Mouse (Mus musculus) midbrain, embryonic 10.5 days (tissue): ENCODE measurements at regions not wholly inside any gene's neighbourhood (a gene's known extent, or its start where the extent isn't known, plus 50 kb on each side); places are given as distances from the start of the nearest gene placed in this dataset.

Experiments used
- DNase-seq: peaks from one replicate; pipeline ENCODE4 v3.0.0-alpha.2; 2017; ENCODE audit warnings: low spot score
- H3K27ac ChIP-seq: fragments of 300-500 bp; sonication (generic); replicated peaks from 2 replicates; pipeline ENCODE4 v1.5.1; 2016; ENCODE audit warnings: mild to moderate bottlenecking
- H3K27me3 ChIP-seq: fragments of 300-500 bp; sonication (generic); 2 replicates; pipeline ENCODE4 v1.6.1; 2016; ENCODE audit warnings: low read depth, mild to moderate bottlenecking; ENCODE audit not compliant: poor library complexity, severe bottlenecking
- H3K36me3 ChIP-seq: fragments of 300-500 bp; sonication (generic); 2 replicates; pipeline ENCODE4 v1.6.1; 2016; ENCODE audit warnings: mild to moderate bottlenecking, moderate library complexity
- H3K4me1 ChIP-seq: fragments of 300-500 bp; sonication (generic); 2 replicates; pipeline ENCODE4 v1.6.1; 2016
- H3K4me3 ChIP-seq: fragments of 300-500 bp; sonication (generic); 2 replicates; pipeline ENCODE4 v1.5.1; 2016; ENCODE audit warnings: mild to moderate bottlenecking, moderate library complexity
- H3K9me3 ChIP-seq: fragments of 300-500 bp; sonication (generic); replicated peaks from 2 replicates; pipeline ENCODE4 v1.6.1; 2016; ENCODE audit warnings: mild to moderate bottlenecking
- WGBS: fragments of 180-500 bp; shearing (Covaris S2); methylation state at CpG from one replicate; pipeline ENCODE4 v1.1.7; 2016; 5-methylcytosine and 5-hydroxymethylcytosine counted together

DNA sequence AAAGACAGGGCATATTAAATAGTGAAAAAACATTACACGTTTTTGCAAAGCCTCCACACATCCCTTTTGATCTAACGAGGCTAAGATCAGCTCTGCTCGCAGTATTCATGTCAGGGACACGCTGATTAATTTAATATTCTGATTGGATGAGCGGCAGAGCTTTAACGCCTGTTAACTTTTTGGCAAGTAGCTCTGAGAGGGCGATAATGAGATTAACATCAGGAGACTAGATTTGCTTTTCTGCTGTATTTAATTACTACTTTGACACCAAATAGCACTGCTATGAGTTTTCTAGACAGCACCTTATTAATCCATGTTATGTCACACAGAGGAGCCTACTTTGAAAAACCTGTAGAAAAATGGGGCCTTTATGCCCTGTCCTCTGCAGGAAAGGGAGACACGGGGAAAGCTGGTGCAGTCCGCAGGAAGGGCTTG, 328.3 kb upstream of the Sox11 start:
- H3K4me3 ChIP-seq, result no peak overlapping the region
- WGBS, result 40% methylated on average over 9 of the region's 9 CpGs
- no peaks in the 10 kb centered on the region for H3K36me3 ChIP-seq
- no peak for DNase-seq
- H3K4me1 ChIP-seq, result peaks cover 19% of the 10 kb centered on the region
- H3K9me3 ChIP-seq, result no peaks in the 10 kb centered on the region
- no peak overlapping the region for H3K27ac ChIP-seq
- H3K27me3 ChIP-seq, result no peaks in the 10 kb centered on the region

GRCm38 (mm10) chr12:27670190-27670589, 327.8 kb upstream of the Sox11 start:
- peaks cover 19% of the 10 kb centered on the region for H3K4me1 ChIP-seq
- no peaks in the 10 kb centered on the region for H3K36me3 ChIP-seq
- no peak for DNase-seq
- H3K27me3 ChIP-seq, result no peaks in the 10 kb centered on the region
- no peak overlapping the region for H3K27ac ChIP-seq
- H3K4me3 ChIP-seq, result no peak overlapping the region
- WGBS, result 65% methylated on average over 7 of the region's 7 CpGs
- H3K9me3 ChIP-seq, result no peaks in the 10 kb centered on the region

DNA sequence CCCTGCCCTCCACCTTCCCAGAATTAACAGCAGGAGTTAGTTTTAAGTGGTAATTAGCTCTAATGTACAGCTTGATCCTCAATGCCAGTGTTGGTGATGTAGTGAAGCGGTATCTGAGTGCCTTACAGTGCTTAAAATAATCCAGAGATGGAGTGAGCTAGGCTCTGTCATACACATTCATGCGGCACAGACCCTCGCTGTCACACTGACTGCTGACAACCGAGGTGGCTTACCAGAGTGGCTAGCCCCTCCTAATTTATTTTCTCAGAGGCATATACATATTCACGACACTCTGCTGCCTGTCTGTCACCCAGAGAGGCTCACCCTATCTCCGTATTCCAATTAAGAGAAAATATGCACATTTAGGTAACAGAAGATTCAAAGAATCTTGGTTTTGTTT, 327.2 kb upstream of the Sox11 start:
- Histone ChIP-seq H3K27ac (no peak overlapping the region), H3K4me1 (peaks cover 19% of the 10 kb centered on the region), H3K4me3 (no peak overlapping the region), H3K27me3 (no peaks in the 10 kb centered on the region), H3K9me3 (no peaks in the 10 kb centered on the region), H3K36me3 (no peaks in the 10 kb centered on the region)
- WGBS, result 77% methylated on average over 6 of the region's 6 CpGs
- no peak for DNase-seq

DNA sequence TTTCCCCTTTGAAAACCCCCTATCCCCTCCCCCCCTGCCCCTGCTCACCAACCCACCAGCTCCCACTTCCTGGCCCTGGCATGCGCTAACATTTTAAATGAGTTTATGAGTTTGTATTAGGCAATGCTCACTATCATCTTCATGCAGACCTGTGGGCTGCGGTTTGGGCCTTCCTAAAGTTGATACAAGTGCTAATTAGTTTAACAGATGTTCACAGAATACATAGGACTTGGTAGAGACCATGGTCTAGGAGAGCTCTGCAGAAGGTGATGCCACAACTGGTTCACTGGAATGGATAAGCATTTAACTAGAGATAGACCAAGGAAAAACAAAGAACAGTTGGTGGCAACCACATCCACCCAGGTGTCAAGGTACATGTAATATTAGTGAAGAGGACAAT, 324.1 kb upstream of the Sox11 start:
- 90% methylated on average over 2 of the region's 2 CpGs for WGBS
- H3K27me3 ChIP-seq, result no peaks in the 10 kb centered on the region
- H3K4me1 ChIP-seq, result peaks cover 19% of the 10 kb centered on the region
- no peak overlapping the region for H3K27ac ChIP-seq
- no peaks in the 10 kb centered on the region for H3K36me3 ChIP-seq
- H3K4me3 ChIP-seq, result no peak overlapping the region
- no peaks in the 10 kb centered on the region for H3K9me3 ChIP-seq
- no peak for DNase-seq

- Histone ChIP-seq H3K4me3 (no peak overlapping the region), H3K27ac (no peak overlapping the region), H3K36me3 (no peaks in the 10 kb centered on the region), H3K9me3 (no peaks in the 10 kb centered on the region), H3K27me3 (no peaks in the 10 kb centered on the region), H3K4me1 (no peaks in the 10 kb centered on the region)
- no peak for DNase-seq
- 90% methylated on average over 4 of the region's 4 CpGs for WGBS
These were observed 320.8 kb upstream of the Sox11 start for GRCm38 (mm10) chr12:27663126-27663525.

GRCm38 (mm10) chr12:27662723-27663122, 320.3 kb upstream of the Sox11 start:
- no peaks in the 10 kb centered on the region for H3K36me3 ChIP-seq
- no peaks in the 10 kb centered on the region for H3K9me3 ChIP-seq
- no peak for DNase-seq
- WGBS, result 87% methylated on average over 5 of the region's 5 CpGs
- H3K27me3 ChIP-seq, result no peaks in the 10 kb centered on the region
- no peaks in the 10 kb centered on the region for H3K4me1 ChIP-seq
- H3K27ac ChIP-seq, result no peak overlapping the region
- no peak overlapping the region for H3K4me3 ChIP-seq

DNA sequence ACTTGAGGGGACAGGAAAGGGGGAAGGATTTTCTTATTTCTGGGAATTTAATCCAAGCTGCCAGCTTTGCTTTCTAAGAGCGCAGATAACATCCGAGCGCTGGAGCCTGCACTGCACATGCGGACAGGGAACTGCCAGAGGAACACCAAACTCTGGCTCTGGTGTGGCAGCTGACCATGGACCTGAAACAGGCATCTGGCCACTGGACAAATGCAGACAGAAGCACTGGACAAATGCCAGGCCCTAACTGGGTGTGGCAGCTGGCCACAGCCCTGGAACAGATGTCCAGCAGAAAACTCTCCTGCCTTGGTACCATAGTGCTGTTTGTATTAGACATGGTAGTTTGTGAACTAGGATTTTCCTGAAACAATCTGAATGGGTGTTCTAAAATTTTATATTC, 315.2 kb upstream of the Sox11 start:
- Histone ChIP-seq H3K36me3 (no peaks in the 10 kb centered on the region), H3K27ac (no peak overlapping the region), H3K9me3 (no peaks in the 10 kb centered on the region), H3K4me3 (no peak overlapping the region), H3K4me1 (0 out of 2 replicates have a peak, but pooled peaks cover 3% of the 10 kb centered on the region), H3K27me3 (no peaks in the 10 kb centered on the region)
- DNase-seq, result no peak
- 86% methylated on average over 4 of the region's 4 CpGs for WGBS

GRCm38 (mm10) chr12:27653541-27653940, 311.2 kb upstream of the Sox11 start:
- H3K36me3 ChIP-seq, result no peaks in the 10 kb centered on the region
- DNase-seq, result no peak
- no peak overlapping the region for H3K27ac ChIP-seq
- H3K9me3 ChIP-seq, result no peaks in the 10 kb centered on the region
- H3K27me3 ChIP-seq, result no peaks in the 10 kb centered on the region
- WGBS, result 91% methylated on average over 4 of the region's 4 CpGs
- H3K4me1 ChIP-seq, result 0 out of 2 replicates have a peak, but pooled peaks cover 3% of the 10 kb centered on the region
- no peak overlapping the region for H3K4me3 ChIP-seq

- H3K9me3 ChIP-seq, result no peaks in the 10 kb centered on the region
- H3K36me3 ChIP-seq, result no peaks in the 10 kb centered on the region
- H3K27me3 ChIP-seq, result no peaks in the 10 kb centered on the region
- no peak overlapping the region for H3K4me3 ChIP-seq
- no peak overlapping the region for H3K27ac ChIP-seq
- no peak for DNase-seq
- peaks cover 8% of the 10 kb centered on the region for H3K4me1 ChIP-seq
- 89% methylated on average over 4 of the region's 4 CpGs for WGBS
These were observed 306.2 kb upstream of the Sox11 start for GRCm38 (mm10) chr12:27648602-27649001.

DNA sequence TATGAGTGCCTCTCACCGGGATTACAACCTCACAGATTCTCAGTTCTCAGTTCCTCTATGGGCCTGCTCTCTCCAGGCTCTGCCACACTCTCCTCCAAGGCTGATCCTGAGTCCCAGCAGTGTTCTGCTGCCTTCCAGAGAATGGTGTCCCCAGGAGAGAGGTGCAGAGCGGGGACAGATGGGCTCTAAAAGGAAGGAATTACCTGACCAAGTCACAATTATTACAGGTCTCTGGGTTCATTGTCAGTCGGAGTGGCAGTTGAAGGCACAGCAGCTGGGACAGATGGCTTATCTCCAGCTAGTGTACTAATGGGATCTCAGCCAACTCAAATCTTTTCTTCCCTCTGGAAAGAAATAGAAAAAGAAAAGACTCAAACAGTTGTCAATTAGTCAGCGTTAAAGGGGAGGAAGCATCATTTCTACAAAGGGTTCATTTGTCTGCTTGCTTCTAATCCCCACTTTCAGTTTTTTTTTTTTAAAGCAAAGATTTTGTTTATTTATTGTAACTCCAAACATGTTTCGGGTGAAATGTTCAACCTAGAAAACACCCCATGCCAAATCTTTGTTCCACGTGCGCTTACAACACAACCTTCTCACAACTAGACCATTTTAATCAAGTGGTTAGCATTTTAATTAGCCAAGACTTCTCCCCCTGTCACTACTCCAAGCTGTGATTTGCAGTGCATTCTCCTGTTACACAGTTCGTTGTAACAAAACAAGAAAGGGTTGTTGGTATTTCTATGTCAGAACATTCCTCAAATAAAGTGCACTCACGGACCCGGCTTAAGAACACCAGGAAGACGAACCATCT, 304.3 kb upstream of the Sox11 start:
- Histone ChIP-seq H3K27me3 (no peaks in the 10 kb centered on the region), H3K27ac (peak overlapping the region; percentile 46; the same call in 1 of the 2 replicates), H3K36me3 (no peaks in the 10 kb centered on the region), H3K4me3 (no peak overlapping the region), H3K4me1 (peaks cover 8% of the 10 kb centered on the region), H3K9me3 (no peaks in the 10 kb centered on the region)
- no peak for DNase-seq
- WGBS, result 68% methylated on average over 11 of the region's 11 CpGs

DNA sequence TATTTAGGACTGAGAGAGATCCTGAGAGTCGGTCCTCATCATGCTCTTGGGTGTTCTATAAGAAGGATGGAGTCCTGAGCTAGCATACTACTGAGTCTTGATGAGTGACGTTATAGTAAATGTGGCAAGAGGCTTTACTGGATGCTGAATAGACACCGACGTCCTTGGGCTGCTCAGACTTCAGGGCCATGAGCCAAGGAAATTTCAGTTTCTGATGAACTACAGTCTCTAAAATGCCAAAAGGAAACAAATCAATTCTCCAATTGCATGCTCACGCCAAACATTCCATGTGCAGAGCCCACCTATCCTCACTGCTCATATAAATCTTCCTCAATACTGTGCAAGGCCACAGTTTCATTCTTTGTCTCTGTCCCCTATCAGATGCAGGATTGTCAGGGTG, 277.2 kb upstream of the Sox11 start:
- 93% methylated on average over 5 of the region's 5 CpGs for WGBS
- no peak overlapping the region for H3K4me3 ChIP-seq
- H3K36me3 ChIP-seq, result no peaks in the 10 kb centered on the region
- no peak for DNase-seq
- H3K4me1 ChIP-seq, result no peaks in the 10 kb centered on the region
- H3K27ac ChIP-seq, result no peak overlapping the region
- no peaks in the 10 kb centered on the region for H3K9me3 ChIP-seq
- H3K27me3 ChIP-seq, result no peaks in the 10 kb centered on the region

DNA sequence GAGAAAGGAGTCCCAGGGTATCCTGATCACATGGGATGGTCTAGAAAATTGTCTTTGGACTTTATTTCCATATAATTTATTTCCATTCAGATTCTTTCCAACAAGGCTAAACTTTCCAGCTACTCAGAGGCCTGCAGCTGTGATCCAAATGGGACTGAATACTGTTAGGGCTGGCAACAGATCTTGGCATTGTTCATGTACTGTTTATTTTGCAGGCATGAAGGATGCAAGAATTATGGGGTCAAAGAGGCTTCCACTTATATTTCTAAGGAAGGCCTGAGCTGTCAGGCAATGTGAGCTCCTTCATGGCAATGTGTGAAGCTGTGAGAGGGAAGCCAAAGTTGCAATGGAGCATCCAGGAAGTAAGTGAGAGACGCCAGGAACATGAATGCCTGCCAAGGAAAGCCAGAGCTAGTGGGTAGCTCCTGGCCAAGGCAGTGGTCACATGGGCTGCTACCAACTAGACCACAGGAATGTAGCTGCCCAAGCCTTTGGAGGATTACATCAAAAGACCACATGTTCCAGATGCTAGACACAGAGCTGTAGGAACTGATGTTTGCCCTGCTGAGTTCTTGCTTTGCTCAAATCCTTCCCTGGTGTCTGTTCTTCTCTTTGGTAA, 261.8 kb upstream of the Sox11 start:
- Histone ChIP-seq H3K9me3 (no peaks in the 10 kb centered on the region), H3K4me1 (no peaks in the 10 kb centered on the region), H3K4me3 (no peak overlapping the region), H3K27ac (no peak overlapping the region), H3K27me3 (no peaks in the 10 kb centered on the region), H3K36me3 (no peaks in the 10 kb centered on the region)
- 88% methylated on average over 1 of the region's 1 CpGs for WGBS
- DNase-seq, result no peak

DNA sequence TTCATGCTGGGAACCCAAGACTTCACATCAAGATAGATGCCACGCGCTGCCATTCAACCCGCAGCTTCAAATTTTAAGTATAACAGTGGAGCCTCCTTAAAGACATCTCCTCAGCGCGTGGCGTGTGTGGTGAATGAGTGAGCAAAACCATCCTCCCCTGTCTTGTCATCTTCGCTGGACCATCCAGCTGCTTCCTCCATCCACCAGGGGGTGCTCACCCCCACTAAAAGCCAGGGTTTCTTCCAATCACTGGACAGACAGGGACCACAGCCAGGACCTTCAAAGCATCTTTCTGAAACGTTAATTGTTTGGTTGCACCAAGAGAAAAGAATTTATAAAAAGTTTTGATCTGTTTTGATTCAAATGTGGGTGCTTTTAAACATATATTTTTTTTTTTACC, 256.8 kb upstream of the Sox11 start:
- H3K9me3 ChIP-seq, result no peaks in the 10 kb centered on the region
- no peaks in the 10 kb centered on the region for H3K36me3 ChIP-seq
- H3K27ac ChIP-seq, result peak overlapping the region; percentile 52; the same call in 1 of the 2 replicates
- no peak overlapping the region for H3K4me3 ChIP-seq
- peaks cover 26% of the 10 kb centered on the region for H3K4me1 ChIP-seq
- 37% methylated on average over 8 of the region's 8 CpGs for WGBS
- no peaks in the 10 kb centered on the region for H3K27me3 ChIP-seq
- peak; percentile 67 for DNase-seq
